Mouse (Mus musculus): ENCODE data around the gene Ptpro. TPM values are rescaled to one million over a fixed set of nuclear protein-coding genes. Genes with fewer than 3 reads are reported as not detected.

The Ptpro gene
- total RNA-seq (2015): 5.0 and 9.2 TPM in 2 replicates
- total RNA-seq (2017): 4.5 and 6.1 TPM in 2 replicates

- ATAC-seq (replicated peaks; ENCODE audit: poor library complexity): no peak; the same call in 1 of the 2 replicates
Observed at GRCm38 (mm10) chr6:137252194-137252886, at the start of gene Ptpro. TSS of gene Ptpro (plus strand) at chr6:137252319.

DNA sequence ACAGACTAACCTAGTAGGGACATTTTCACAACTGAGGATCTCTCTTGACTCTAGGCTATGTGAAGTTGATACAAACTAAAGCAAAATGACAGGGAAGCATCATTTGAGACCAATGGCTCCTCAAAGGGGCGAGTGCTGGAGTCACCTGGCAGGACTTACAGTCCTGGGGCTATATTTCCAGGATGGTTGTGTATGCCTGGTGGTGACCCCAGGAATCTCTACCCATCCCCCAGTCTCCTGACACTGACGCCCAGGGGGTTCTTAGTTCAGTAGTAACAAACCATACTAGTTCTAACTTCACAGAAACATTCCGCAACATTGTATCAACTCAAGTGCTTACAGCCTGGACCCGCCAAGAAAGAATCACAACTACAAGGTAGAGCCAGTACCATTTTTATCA lies 49.5 kb upstream of the Ptpro start:
- no peak for ATAC-seq (replicated peaks; ENCODE audit: poor library complexity)

DNA sequence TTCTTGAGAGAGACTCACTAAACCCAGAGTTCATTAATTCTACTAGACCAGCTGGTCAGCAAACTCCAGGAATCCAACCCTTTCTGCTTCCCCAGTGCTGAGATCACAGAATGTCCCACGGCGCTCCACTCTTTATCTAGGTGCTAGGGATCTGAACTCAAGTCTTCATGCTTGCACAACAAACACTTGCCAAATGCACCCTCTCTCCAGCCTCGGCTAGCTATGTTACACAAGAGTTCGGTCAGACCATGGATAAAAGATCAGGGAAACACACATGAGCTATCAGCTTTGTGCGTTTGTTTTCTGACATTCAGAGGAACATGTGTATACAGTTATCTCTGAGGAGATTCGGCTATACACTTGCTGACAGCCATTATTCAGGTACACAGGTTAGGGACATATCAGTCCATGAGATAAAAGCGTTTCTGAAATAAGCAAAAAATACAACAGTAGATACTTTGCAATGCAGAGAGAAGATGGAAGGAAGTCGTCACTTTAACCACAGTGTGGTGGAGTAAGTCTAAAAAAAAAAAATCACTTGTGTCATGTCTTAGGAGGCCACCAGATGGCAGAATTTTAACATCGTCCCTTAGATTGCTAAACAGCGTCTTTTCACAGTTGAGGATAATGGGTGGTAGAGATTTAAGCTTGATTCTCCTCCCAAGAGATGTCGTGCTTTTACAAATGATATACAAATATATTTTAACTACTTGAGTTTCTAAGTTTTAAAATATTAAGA lies 46.3 kb upstream of the Ptpro start:
- peak; percentile 95 for ATAC-seq (replicated peaks; ENCODE audit: poor library complexity)

DNA sequence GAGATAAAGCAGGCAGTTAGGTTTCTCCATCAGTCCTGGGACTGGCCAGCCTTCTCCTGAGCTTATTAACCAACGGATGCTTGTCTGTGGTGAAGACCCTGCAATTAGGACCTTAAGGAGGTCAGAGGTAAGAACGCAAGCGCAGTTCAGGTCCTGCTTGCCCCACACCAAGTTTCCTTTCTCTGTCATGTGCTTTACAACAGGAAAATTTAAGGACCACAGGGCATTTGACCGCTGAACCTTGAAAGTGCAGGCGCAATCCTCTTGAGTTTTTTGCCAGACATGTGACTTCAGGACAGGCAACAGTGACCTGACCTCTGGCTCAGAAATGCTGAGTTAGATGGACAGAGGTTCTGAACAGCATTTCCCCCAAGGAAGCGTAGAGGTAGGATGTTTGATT lies 45.0 kb upstream of the Ptpro start:
- no peak for ATAC-seq (replicated peaks; ENCODE audit: poor library complexity)

DNA sequence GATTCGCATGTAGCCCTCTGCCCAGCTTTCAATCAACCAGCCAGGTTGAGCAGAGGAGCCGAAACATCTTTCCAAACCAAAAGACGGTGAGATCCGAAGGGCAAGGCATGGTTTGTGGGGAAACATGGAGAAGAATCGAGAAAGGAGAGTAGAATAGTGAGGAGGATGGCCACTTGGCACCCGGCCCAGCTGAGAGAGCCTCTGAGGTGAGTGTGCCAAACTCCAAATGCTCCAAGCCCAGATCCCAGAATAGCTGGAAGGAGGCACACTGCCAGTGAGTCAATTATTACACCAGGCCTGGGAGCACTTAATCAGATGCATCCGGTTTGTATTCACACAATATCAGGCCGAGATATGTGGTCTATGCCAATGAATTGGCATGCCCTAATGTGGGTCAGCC lies 42.1 kb upstream of the Ptpro start:
- no peak for ATAC-seq (replicated peaks; ENCODE audit: poor library complexity)

- ATAC-seq (replicated peaks; ENCODE audit: poor library complexity): no peak
Observed at GRCm38 (mm10) chr6:137210991-137211390, 41.1 kb upstream of the Ptpro start.

GRCm38 (mm10) chr6:137211441-137211840 lies 40.7 kb upstream of the Ptpro start:
- no peak for ATAC-seq (replicated peaks; ENCODE audit: poor library complexity)

GRCm38 (mm10) chr6:137217841-137218463 lies 34.2 kb upstream of the Ptpro start:
- no peak for ATAC-seq (replicated peaks; ENCODE audit: poor library complexity)

- ATAC-seq (replicated peaks; ENCODE audit: poor library complexity): no peak
Observed at GRCm38 (mm10) chr6:137252887-137253242, 746 bp downstream of the Ptpro start.

GRCm38 (mm10) chr6:137253415-137253814 lies 1.3 kb downstream of the Ptpro start:
- no peak for ATAC-seq (replicated peaks; ENCODE audit: poor library complexity)

DNA sequence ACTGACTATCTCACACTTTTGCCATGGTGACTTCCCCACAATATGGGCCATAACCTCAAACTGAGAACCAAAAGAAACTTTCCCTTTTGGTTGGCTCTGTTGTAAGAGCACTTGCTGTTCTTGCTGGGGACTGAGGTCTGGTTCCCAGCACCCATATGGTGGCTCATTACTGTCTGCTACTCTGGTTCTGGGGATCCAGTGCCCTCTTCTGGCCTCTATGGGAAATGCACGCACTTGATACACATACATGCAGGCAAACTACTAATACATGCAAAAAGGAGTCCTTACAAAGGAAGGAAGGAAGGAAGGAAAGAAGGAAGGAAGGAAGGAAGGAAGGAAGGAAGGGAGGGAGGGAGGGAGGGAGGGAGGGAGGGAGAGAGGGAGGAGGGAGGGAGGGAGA lies 8.9 kb downstream of the Ptpro start:
- no peak for ATAC-seq (replicated peaks; ENCODE audit: poor library complexity)

- no peak for ATAC-seq (replicated peaks; ENCODE audit: poor library complexity)
Observed at GRCm38 (mm10) chr6:137262087-137262486, 10.0 kb downstream of the Ptpro start.

DNA sequence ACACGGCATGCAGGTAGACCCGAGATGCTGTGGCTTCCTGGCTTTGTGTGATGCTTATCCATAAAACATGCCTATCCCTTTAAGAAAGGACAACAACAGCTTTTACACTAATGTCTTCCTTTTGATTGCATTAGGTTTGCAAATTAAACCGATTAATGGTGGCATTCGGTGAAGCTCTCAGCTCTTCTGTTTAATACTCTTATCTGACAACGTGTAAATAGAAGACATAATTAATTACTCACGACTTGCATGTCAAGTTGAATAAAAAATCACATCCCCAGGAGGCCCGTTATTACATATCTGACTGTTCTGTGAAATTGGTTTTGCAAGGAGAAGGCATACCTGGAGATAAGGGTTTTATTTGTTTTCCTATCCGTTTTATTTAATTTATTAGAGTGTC lies 15.9 kb downstream of the Ptpro start:
- ATAC-seq (replicated peaks; ENCODE audit: poor library complexity): no peak

GRCm38 (mm10) chr6:137268592-137268991 lies 16.5 kb downstream of the Ptpro start:
- no peak for ATAC-seq (replicated peaks; ENCODE audit: poor library complexity)

DNA sequence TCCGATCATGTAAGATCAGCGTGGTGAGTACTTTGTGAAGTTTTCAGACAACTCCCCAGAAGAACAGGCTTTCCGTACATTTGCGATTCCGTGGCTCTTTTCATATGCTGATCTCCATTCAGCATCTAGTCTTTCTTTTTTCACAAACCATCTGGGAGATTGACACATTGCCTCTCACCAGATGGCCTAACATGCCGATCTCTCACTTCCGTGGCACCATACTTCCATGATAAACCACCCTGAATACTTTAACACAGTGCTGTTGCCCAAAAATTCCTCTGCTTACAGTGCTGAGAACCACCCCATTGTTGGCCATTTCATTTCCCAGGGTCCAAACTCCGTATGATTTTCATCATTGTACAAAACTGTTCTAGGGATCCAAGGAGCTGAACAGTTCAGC lies 20.4 kb downstream of the Ptpro start:
- no peak for ATAC-seq (replicated peaks; ENCODE audit: poor library complexity)

DNA sequence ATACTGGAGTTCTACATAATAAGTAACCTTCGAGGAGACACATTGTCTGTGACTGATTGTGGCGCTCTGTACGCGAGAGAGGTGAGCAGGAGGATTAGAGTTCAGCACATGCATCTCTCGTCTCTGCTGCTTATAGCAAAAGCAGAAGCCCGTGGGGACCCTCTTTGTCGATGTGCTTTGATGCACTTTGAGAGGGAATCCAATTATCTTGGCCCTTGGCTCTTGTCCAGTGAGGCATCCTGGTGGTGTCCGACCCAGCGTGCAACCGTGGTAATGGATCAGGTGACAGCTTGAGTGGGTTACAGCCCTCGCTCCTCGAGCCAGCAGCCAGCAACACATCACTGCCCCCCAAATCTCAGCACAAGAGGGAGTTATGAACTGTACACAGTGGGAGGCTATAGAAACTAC lies 25.5 kb downstream of the Ptpro start:
- ATAC-seq (replicated peaks; ENCODE audit: poor library complexity): no peak

- no peak for ATAC-seq (replicated peaks; ENCODE audit: poor library complexity)
Observed at GRCm38 (mm10) chr6:137279576-137279975, 27.5 kb downstream of the Ptpro start.

DNA sequence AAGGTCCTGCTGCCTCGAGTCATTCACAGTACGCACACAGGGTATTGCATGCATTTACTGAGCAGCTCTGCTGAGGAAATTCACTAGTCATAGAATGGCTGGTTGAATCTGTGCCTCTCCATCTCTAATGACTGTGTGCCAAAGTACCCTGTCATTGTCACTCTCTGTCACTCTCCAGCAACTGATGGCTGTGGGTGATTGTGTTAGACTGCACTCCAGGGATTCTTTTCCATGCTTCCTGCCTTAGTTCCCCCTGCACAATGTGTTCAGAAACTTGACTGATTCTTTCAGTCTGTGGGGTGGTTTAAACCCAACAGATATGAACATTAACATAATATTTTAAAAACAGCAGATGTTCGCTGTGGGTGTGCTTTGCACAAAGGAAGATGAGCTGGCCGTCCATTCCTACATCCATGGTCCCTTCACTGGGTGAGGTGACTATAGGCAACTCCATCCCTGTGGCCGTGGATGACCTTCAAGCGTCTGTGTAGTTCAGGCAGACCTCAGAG lies 29.5 kb downstream of the Ptpro start:
- ATAC-seq (replicated peaks; ENCODE audit: poor library complexity): no peak

GRCm38 (mm10) chr6:137282050-137282449 lies 29.9 kb downstream of the Ptpro start:
- no peak for ATAC-seq (replicated peaks; ENCODE audit: poor library complexity)

DNA sequence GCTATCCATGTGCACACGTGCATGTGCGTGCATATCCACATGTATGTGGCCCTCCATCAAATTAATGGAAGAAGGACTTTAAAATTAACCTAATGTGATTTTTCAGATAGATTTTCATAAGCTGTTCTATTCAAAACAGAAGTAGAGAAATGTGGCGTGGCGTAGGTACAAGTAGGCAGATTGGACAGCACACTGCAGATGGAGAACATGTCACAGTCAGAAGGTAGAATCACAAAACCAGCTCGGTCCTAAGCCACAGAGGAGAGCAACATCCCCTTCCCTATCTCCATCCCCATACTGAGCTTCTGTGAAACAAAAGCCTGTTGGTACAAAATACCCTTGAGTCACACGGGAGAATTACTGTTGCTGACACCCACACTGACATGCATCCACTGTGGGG lies 34.3 kb downstream of the Ptpro start:
- ATAC-seq (replicated peaks; ENCODE audit: poor library complexity): no peak

DNA sequence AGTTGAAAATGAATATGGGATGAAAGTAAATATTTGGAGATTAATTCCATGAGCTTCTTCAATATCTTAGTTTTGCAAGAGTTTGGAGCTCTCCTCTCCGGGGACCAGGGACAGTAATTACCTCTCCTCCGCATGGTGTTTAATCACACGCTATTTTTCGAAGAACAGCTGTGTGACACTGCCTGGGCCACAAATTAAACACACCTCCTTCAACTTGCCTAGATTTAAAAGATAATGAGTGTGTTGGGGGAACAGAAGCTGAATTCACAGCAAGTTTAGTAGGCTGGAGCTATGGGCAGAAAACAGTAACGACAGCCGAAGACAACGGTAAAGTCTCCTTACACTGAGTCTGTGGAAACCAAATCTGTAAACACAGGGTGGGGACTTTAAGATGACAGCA lies 35.7 kb downstream of the Ptpro start:
- no peak for ATAC-seq (replicated peaks; ENCODE audit: poor library complexity)

GRCm38 (mm10) chr6:137288264-137288663 lies 36.1 kb downstream of the Ptpro start:
- ATAC-seq (replicated peaks; ENCODE audit: poor library complexity): no peak
